Mouse (Mus musculus) neural tube, embryonic 15.5 days (tissue): ENCODE data around the gene Drd3. TPM values are rescaled to one million over a fixed set of nuclear protein-coding genes. Genes with fewer than 3 reads are reported as not detected.

Source experiments
- ATAC-seq: fragments of 200-750 bp; cut with Nextera tagmentation; 2 replicates; pipeline ENCODE4 v1.8.0; 2017; ENCODE audit warnings: mild to moderate bottlenecking, moderate TSS enrichment, moderate library complexity; ENCODE audit not compliant: low FRiP score
- H3K27ac ChIP-seq: fragments of 300-500 bp; sonication (generic); replicated peaks from 2 replicates; pipeline ENCODE4 v1.5.1; 2015; ENCODE audit warnings: mild to moderate bottlenecking, inconsistent platforms
- H3K27me3 ChIP-seq: fragments of 300-500 bp; sonication (generic); replicated peaks from 2 replicates; pipeline ENCODE4 v1.6.1; 2015; ENCODE audit warnings: inconsistent platforms
- H3K36me3 ChIP-seq: fragments of 300-500 bp; sonication (generic); 2 replicates; pipeline ENCODE4 v1.6.1; 2015; ENCODE audit warnings: inconsistent platforms
- H3K4me1 ChIP-seq: fragments of 300-500 bp; sonication (generic); 2 replicates; pipeline ENCODE4 v1.6.1; 2015; ENCODE audit warnings: inconsistent platforms
- H3K4me2 ChIP-seq: fragments of 300-500 bp; sonication (generic); 2 replicates; pipeline ENCODE4 v1.6.1; 2015; ENCODE audit warnings: inconsistent platforms, mild to moderate bottlenecking, moderate library complexity
- H3K4me3 ChIP-seq: fragments of 300-500 bp; sonication (generic); replicated peaks from 2 replicates; pipeline ENCODE4 v1.5.1; 2015; ENCODE audit warnings: mild to moderate bottlenecking, inconsistent platforms
- H3K9ac ChIP-seq: fragments of 300-500 bp; sonication (generic); replicated peaks from 2 replicates; pipeline ENCODE4 v1.6.1; 2015; ENCODE audit warnings: mild to moderate bottlenecking, inconsistent platforms
- H3K9me3 ChIP-seq: fragments of 300-500 bp; sonication (generic); replicated peaks from 2 replicates; pipeline ENCODE4 v1.6.1; 2016; ENCODE audit warnings: inconsistent platforms
- WGBS: fragments of 180-500 bp; shearing (Covaris S2); methylation state at CpG from one replicate; pipeline ENCODE4 v1.1.7; 2015; ENCODE audit warnings: mixed read lengths; 5-methylcytosine and 5-hydroxymethylcytosine counted together
- polyA plus RNA-seq: library from polyadenylated mRNA; unstranded; fragments of >200 nt; fragmentation: Nextera tagmentation; extraction: Ambion mirVana; gene quantifications from 2 replicates; pipeline ENCODE4 v1.2.1, GENCODE M21; 2015

Gene Drd3
- polyA plus RNA-seq = not detected in 2 replicates

- Histone ChIP-seq H3K9ac (no peak within 1 kb of the TSS), H3K4me1 (0 out of 2 replicates have a peak, but pooled peaks cover 3% of the 10 kb centered on the region), H3K36me3 (no peaks in the 10 kb centered on the region), H3K4me3 (no peak within 1 kb of the TSS), H3K9me3 (no peaks in the 10 kb centered on the region), H3K27ac (no peak within 1 kb of the TSS), H3K4me2 (peak within 1 kb of the TSS; percentile 25), H3K27me3 (no peaks in the 10 kb centered on the region)
- no peak for ATAC-seq
- WGBS = 14% methylated on average over 7 of the region's 7 CpGs
Measured at GRCm38 (mm10) chr16:43753751-43754150, at the start of gene Drd3. Gene Drd3, plus strand, starts transcription at chr16:43754026.

- peak overlapping the region; percentile 52 for H3K4me2 ChIP-seq
- no peaks in the 10 kb centered on the region for H3K36me3 ChIP-seq
- peak overlapping the region; percentile 23 for H3K4me3 ChIP-seq
- no peak overlapping the region for H3K9ac ChIP-seq
- 36% methylated on average over 13 of the region's 13 CpGs for WGBS
- peak overlapping the region; percentile 82 for H3K27ac ChIP-seq
- ATAC-seq = peak; percentile 63
- H3K27me3 ChIP-seq = no peaks in the 10 kb centered on the region
- no peaks in the 10 kb centered on the region for H3K9me3 ChIP-seq
- peaks cover 21% of the 10 kb centered on the region for H3K4me1 ChIP-seq
Measured at GRCm38 (mm10) chr16:43708335-43709061, 45.3 kb upstream of the Drd3 start.

DNA sequence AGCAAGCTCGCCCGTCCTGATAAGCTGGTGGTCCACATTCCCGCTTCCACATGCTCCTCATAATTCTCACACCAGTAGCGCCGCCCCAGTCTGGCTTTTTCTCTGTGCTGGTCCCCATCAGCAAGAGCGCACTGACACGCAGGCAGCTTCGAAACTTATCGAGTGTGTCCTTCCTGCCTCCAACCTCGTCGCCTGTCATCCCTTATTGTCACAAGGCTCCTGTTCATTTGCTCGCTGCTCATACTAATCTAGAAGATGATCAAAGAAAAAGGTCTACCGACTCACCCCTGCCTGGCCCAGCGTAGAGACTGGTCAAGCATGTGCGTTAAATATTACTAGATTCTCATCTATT is 44.8 kb upstream of the Drd3 start:
- no peak overlapping the region for H3K9ac ChIP-seq
- peaks cover 21% of the 10 kb centered on the region for H3K4me1 ChIP-seq
- H3K27ac ChIP-seq = peak overlapping the region; percentile 82
- no peaks in the 10 kb centered on the region for H3K36me3 ChIP-seq
- ATAC-seq = peak; percentile 87
- H3K9me3 ChIP-seq = no peaks in the 10 kb centered on the region
- WGBS = 50% methylated on average over 15 of the region's 15 CpGs
- peak overlapping the region; percentile 52 for H3K4me2 ChIP-seq
- H3K4me3 ChIP-seq = peak overlapping the region; percentile 23
- H3K27me3 ChIP-seq = no peaks in the 10 kb centered on the region

DNA sequence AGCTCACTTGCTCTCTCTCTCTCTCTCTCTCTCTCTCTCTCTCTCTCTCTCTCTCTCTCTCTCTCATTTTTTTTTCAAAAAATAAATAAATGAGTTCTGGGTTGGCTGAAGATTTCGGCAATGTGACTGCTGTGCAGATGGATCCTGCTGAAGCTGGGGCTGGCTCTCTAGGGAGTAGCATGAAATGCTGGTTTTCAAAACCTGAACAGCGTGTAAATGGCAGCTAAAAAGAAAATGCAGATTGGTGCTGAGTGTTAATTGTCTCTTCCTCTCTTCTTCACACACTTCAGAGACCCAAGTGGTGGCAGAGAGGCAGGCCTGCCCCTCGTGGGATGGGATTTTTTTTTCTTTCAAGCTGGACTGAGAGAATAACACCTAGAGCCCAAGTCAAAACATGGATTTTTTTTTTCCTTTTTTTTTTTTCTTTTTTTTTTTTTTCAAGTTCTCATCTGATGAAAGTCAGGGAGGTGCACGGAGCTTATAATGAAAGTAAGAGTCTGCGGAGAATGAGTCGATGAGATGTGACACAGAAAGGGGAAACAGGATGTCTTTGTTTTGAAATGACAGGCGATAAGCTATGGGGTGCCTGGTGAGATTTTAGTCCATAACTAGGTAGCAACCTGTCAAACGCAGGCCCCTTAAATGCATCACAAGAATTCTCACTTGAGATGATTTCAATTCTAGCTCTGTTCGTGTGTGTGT is 44.2 kb upstream of the Drd3 start:
- Histone ChIP-seq H3K4me2 (peak overlapping the region; percentile 52), H3K27me3 (no peaks in the 10 kb centered on the region), H3K27ac (peak overlapping the region; percentile 82), H3K9me3 (no peaks in the 10 kb centered on the region), H3K9ac (no peak overlapping the region), H3K36me3 (no peaks in the 10 kb centered on the region), H3K4me1 (peaks cover 21% of the 10 kb centered on the region), H3K4me3 (peak overlapping the region; percentile 23)
- ATAC-seq = peak; percentile 68; the same call in 1 of the 2 replicates
- WGBS = 35% methylated on average over 9 of the region's 9 CpGs

GRCm38 (mm10) chr16:43710134-43710475 is 43.7 kb upstream of the Drd3 start:
- H3K27ac ChIP-seq = 0 out of 2 replicates have a peak overlapping the region, but pooled peaks have one; percentile 82
- 56% methylated on average over 6 of the region's 6 CpGs for WGBS

DNA sequence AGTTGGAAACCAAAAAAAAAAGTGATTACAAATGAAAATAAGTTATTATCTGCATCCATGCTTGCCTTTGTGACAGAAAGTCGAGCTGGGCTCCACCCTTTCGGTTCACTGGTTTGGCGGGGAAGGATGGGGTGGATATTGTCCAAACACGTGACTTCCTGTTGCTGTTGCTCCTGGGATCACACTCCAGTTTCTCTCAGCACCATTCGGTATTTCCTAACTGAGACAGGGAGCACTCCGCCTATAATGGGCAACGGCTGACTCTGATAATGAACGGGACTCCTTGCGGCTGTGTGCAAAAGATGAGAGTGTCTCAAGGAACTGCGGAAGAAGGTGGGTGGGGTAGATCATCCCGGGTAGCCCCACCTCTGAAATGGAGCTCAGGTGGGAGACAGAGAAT is 43.2 kb upstream of the Drd3 start:
- WGBS = 86% methylated on average over 11 of the region's 11 CpGs
- Histone ChIP-seq H3K9ac (no peak overlapping the region), H3K4me2 (no peak overlapping the region), H3K36me3 (no peaks in the 10 kb centered on the region), H3K27me3 (no peaks in the 10 kb centered on the region), H3K27ac (no peak overlapping the region), H3K4me1 (peaks cover 21% of the 10 kb centered on the region), H3K4me3 (no peak overlapping the region), H3K9me3 (no peaks in the 10 kb centered on the region)
- no peak for ATAC-seq

More at GRCm38 (mm10) chr16:43710134-43710475, 43.7 kb upstream of the Drd3 start:
- no peak for ATAC-seq
- Histone ChIP-seq H3K4me2 (peak overlapping the region; percentile 52; the same call in 1 of the 2 replicates), H3K4me1 (peaks cover 21% of the 10 kb centered on the region), H3K9me3 (no peaks in the 10 kb centered on the region), H3K27me3 (no peaks in the 10 kb centered on the region), H3K4me3 (no peak overlapping the region), H3K9ac (no peak overlapping the region), H3K36me3 (no peaks in the 10 kb centered on the region)

GRCm38 (mm10) chr16:43711361-43711760 is 42.5 kb upstream of the Drd3 start:
- Histone ChIP-seq H3K4me2 (no peak overlapping the region), H3K9ac (no peak overlapping the region), H3K27me3 (no peaks in the 10 kb centered on the region), H3K4me1 (peaks cover 21% of the 10 kb centered on the region), H3K27ac (no peak overlapping the region), H3K4me3 (no peak overlapping the region), H3K36me3 (no peaks in the 10 kb centered on the region), H3K9me3 (no peaks in the 10 kb centered on the region)
- ATAC-seq = no peak
- WGBS = 89% methylated on average over 7 of the region's 7 CpGs

DNA sequence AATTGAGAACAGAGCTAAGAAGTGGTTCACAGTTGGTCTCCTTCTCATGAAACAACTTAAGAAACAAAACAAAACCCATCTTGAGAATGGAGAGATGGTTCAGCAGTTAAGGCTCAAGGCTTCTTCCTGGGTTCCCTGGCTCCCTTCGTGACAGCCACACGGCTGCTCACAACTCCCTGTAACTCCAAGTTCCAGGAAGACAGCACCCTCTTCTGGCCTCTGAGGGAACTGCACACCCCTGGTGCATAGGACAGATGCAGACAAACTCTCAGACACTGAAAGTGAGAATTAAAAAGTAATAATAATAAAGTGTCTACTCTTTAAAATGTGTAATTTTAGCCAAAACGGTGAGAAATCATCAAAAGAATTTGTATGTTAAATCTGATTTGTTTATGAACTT is 29.4 kb upstream of the Drd3 start:
- ATAC-seq = no peak
- Histone ChIP-seq H3K27me3 (no peaks in the 10 kb centered on the region), H3K9ac (no peak overlapping the region), H3K4me3 (no peak overlapping the region), H3K4me2 (no peak overlapping the region), H3K36me3 (no peaks in the 10 kb centered on the region), H3K27ac (no peak overlapping the region), H3K9me3 (no peaks in the 10 kb centered on the region), H3K4me1 (no peaks in the 10 kb centered on the region)
- WGBS = 69% methylated on average over 3 of the region's 3 CpGs

GRCm38 (mm10) chr16:43729506-43730221 is 24.2 kb upstream of the Drd3 start:
- Histone ChIP-seq H3K4me1 (no peaks in the 10 kb centered on the region), H3K27me3 (no peaks in the 10 kb centered on the region), H3K9me3 (no peaks in the 10 kb centered on the region), H3K27ac (no peak overlapping the region), H3K36me3 (no peaks in the 10 kb centered on the region), H3K4me3 (no peak overlapping the region), H3K4me2 (no peak overlapping the region), H3K9ac (no peak overlapping the region)
- no peak for ATAC-seq
- WGBS = 85% methylated on average over 8 of the region's 8 CpGs

GRCm38 (mm10) chr16:43730281-43730680 is 23.5 kb upstream of the Drd3 start:
- Histone ChIP-seq H3K27me3 (no peaks in the 10 kb centered on the region), H3K36me3 (no peaks in the 10 kb centered on the region), H3K9ac (no peak overlapping the region), H3K4me1 (no peaks in the 10 kb centered on the region), H3K27ac (no peak overlapping the region), H3K4me2 (no peak overlapping the region), H3K4me3 (no peak overlapping the region), H3K9me3 (no peaks in the 10 kb centered on the region)
- no peak for ATAC-seq
- 89% methylated on average over 4 of the region's 4 CpGs for WGBS

DNA sequence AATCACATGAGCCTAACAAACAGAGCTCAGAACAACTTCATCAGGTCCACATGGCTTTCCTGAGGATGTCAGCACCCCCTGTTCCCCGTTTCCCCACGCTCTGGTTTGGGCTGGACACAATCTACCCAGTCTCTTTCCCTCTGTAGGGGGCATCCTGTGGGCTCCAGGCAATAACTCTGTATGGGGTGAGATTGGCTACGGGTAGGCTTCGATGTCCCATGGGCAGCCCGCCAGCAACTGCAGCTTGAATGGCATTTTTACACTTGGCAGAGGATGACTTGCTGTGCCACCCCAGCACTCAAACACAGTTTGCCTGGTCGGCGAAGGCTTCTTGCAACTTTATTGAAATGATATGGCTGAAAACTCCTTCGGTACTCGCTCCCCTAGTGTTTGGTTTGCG is 21.3 kb upstream of the Drd3 start:
- H3K36me3 ChIP-seq = no peaks in the 10 kb centered on the region
- H3K9ac ChIP-seq = no peak overlapping the region
- WGBS = 68% methylated on average over 10 of the region's 10 CpGs
- H3K9me3 ChIP-seq = no peaks in the 10 kb centered on the region
- no peaks in the 10 kb centered on the region for H3K27me3 ChIP-seq
- H3K4me3 ChIP-seq = no peak overlapping the region
- no peak overlapping the region for H3K27ac ChIP-seq
- ATAC-seq = no peak
- no peaks in the 10 kb centered on the region for H3K4me1 ChIP-seq
- H3K4me2 ChIP-seq = no peak overlapping the region
